Mouse (Mus musculus): ENCODE measurements around the gene Arcn1. TPM values are rescaled to one million over a fixed set of nuclear protein-coding genes. Genes with fewer than 3 reads are reported as not detected.
A peak's percentile ranks its signal among the peaks of the same experiment; 100 is the strongest.
"Not testable (repeated sequence)": the region's sequence is repeated elsewhere in the genome, so short reads cannot be mapped to it uniquely, and the experiment has no call there.

Arcn1 gene
- 111 and 116 TPM in 2 replicates for polyA plus RNA-seq (2015; fragmentation: Nextera tagmentation; extraction: Ambion mirVana)

DNA sequence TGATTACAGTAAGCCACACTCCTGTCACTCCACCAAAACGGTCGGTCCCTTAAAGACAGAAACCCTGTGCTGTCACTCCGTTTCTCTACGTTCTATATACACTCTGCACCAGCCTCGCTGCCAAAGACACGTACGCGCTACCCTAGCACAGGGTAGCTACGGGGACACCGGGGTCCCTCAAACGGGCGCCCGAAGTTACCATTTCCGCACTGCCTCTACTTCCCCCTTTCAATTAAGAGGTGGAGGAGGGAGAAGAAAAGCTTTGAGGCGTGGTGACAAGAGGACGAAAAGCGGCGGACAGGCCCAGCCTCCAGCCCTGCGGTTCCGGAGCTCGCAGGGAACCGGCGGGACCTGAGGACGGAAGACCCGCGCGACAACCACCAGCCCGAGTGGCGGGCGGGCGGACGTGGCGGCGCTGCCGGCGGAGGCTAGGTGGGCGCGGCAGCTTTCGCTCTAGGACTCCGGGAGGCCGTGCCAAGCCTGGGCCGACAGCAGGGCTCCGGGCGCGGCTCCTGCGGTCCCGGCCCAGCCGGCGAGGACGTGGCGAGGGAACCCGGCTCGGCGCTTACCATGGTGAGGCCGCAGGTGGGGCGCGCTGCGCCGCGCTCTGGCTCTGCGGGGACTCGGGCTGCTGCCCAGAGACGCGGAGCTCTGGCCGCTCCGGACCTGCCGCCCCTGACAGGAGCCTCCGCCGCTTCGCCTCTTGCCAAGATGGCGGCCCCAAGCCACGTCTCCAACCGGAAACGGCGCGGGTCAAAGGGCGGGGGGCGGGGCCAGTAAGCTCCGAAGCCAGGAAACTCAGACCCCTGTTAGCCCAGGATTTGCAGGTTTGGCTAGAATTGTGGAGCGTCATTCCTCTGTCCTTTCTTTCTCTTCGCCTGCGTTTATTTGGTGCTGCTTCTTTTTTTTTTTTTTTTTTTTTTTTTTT lies at the start of gene Arcn1, which contains the start of gene Ift46:
TSS of gene Arcn1 (minus strand) at position 745 of the 928 bp plus-strand sequence.
TSS of gene Ift46 (plus strand) at position 808 of the 928 bp plus-strand sequence.
- peak; percentile 89 for DNase-seq (ENCODE audit: low spot score)

- DNase-seq (ENCODE audit: low spot score), result no peak
Measured at GRCm38 (mm10) chr9:44814179-44814578, 46.5 kb upstream of the Arcn1 start.

DNA sequence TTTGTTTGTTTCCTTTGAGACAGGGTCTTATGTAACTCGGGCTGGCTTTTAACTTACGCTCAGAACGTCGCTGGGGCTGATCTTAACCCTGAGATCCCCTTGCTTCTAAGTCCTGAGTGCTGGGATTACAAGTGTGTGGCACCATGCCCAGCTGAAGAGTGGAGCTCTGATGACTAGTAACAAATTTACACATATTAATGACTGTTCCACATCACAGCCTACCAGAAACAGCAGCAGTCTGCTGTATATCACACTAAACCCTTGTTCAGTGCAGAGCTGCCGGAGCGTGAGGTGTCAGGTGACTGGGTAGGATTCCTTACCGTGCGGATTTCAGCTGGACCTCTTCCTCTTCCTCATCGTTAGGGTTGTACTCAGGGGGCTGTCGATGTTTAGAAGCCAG lies 42.7 kb upstream of the Arcn1 start:
- no peak for DNase-seq (ENCODE audit: low spot score)

GRCm38 (mm10) chr9:44807778-44808177 lies 40.1 kb upstream of the Arcn1 start:
- no peak for DNase-seq (ENCODE audit: low spot score)

DNA sequence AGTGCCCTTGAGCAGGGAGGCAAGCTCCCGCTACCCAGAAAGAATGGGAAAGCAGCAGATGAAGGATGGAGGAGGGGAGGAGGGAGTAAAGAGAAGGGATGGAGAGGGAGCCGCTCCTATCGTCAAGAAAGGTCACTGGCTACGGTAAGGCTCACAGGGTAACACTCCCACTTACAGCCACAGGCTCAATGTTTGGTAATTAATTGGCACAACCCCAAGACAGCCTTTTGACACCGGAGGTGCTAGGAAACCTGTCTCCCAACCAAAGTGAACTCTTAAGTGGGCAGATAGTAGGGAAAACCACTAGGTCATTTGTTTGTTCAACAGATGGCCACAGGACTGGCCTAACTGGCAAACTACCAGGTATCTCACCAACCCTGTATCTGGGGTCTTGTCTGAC lies 39.5 kb upstream of the Arcn1 start:
- no peak for DNase-seq (ENCODE audit: low spot score)

GRCm38 (mm10) chr9:44805536-44805935 lies 37.9 kb upstream of the Arcn1 start:
- DNase-seq (ENCODE audit: low spot score), result no peak

DNA sequence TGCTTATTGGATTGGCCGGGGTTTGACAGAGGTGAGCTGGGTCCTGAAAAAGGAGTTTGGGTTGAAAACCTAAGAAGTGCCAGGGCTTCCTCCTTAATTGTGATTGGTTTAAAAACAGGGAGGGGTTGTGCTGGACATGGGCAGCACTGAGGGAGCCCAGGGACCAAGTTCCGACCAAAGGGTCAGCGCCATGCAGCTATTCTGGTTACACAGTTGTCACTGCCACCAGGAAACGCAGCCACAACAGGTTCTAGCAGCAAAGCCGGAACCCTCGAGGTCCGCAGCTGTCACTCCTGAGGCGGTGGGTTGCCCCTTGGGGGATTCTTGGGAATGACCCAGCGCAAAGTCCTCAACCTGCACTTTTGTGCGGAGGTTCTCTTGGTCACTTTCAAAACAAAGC lies 37.0 kb upstream of the Arcn1 start:
- no peak for DNase-seq (ENCODE audit: low spot score)

- DNase-seq (ENCODE audit: low spot score), result no peak
Measured at GRCm38 (mm10) chr9:44802808-44803450, 35.3 kb upstream of the Arcn1 start, which contains the start of gene Ttc36. TSS of gene Ttc36 (minus strand) at chr9:44803072.

GRCm38 (mm10) chr9:44801669-44802068 lies 34.0 kb upstream of the Arcn1 start:
- no peak for DNase-seq (ENCODE audit: low spot score)

DNA sequence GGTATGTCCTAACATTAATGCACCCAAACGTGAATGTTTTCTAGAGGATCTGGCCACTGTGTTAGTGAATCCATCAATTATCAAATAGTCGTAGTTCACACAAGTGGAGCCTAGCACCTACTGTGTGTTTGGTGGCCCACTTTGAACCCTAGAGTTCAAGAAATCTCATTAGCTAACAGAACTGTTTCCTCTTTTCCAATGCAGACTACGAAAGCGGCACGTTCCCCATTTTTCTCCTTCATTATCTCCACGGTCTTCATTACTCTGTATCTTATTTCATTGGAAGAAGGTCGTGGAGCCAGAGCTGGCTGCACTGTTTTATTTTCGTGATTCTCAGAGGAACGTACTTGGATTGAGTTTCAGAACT lies 32.3 kb upstream of the Arcn1 start:
- DNase-seq (ENCODE audit: low spot score), result no peak

DNA sequence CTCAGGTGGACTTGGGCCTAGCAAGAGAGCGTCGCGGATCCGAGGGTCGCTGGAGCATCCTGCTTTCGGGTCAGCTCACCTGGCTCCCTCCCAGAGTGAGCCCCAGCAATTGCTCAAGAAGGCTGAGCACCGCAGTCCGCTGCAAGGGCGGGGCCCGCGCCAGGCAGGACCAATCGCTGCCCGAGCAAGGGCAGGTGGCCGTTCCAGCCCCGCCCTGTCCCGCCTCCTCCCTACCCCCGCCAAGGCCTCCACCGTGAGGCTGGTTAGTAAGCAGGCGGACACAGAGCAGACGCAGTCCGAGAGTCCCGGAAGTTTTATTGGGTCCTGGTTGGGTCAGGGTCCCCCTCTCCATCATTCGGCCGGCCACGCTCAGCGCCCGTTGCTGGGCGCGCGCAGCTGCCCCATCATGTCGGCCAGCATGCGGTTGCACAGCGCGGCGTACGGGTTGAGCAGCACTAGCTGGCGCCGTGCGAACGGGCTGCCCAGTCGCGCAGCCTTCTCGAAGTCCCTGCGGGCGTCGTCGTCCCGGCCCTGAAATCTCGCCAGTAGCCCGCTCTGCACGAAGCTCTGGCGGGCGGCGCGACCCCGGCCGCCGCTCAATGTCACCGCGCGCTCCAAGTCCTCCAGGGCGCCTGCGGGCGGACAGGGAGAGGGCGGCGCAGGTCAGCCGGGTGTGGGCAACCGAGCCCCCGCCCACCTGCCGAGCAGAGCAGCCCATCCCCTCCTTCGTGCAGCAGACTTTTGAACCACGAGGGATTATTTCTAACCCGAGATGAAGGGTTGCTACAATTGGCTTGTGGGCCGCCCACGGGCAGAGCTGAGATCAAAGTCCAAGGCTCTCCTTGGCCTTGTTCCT lies 31.7 kb upstream of the Arcn1 start, which contains the start of gene Tmem25:
TSS of gene Tmem25 (minus strand) at position 206 of the 856 bp plus-strand sequence.
- DNase-seq (ENCODE audit: low spot score), result peak; percentile 47

GRCm38 (mm10) chr9:44798298-44798697 lies 30.7 kb upstream of the Arcn1 start:
- no peak for DNase-seq (ENCODE audit: low spot score)

GRCm38 (mm10) chr9:44792842-44793241 lies 25.2 kb upstream of the Arcn1 start:
- no peak for DNase-seq (ENCODE audit: low spot score)

GRCm38 (mm10) chr9:44772750-44773651 lies 5.4 kb upstream of the Arcn1 start:
- DNase-seq (ENCODE audit: low spot score), result peak; percentile 96

GRCm38 (mm10) chr9:44772392-44772749 lies 4.7 kb upstream of the Arcn1 start:
- no peak for DNase-seq (ENCODE audit: low spot score)

- DNase-seq (ENCODE audit: low spot score), result no peak
Measured at GRCm38 (mm10) chr9:44771376-44771775, 3.7 kb upstream of the Arcn1 start.

- DNase-seq (ENCODE audit: low spot score), result not testable (repeated sequence)
Measured at GRCm38 (mm10) chr9:44768029-44768394, 367 bp upstream of the Arcn1 start.

DNA sequence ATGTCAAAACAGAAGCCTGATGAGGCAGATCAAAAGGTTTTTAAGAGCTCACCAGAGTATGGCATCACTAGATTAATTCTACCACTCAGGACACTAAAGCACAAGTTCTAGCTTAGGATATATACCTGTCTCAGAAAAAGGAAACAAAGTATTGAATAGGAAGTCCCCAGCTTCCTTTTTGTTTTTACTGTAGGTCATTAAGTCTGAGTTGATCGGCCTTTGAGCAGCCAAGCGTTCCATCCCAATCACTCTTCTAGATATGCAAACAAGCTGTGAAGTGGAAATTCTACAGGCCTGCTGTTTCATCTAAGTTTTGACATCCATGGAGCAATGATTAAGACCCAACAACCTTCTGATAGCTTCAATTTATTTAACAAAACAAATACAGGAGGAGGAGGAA lies 6.8 kb downstream of the Arcn1 start:
- DNase-seq (ENCODE audit: low spot score), result no peak

- DNase-seq (ENCODE audit: low spot score), result no peak
Measured at GRCm38 (mm10) chr9:44748473-44748872, 19.2 kb downstream of the Arcn1 start.

DNA sequence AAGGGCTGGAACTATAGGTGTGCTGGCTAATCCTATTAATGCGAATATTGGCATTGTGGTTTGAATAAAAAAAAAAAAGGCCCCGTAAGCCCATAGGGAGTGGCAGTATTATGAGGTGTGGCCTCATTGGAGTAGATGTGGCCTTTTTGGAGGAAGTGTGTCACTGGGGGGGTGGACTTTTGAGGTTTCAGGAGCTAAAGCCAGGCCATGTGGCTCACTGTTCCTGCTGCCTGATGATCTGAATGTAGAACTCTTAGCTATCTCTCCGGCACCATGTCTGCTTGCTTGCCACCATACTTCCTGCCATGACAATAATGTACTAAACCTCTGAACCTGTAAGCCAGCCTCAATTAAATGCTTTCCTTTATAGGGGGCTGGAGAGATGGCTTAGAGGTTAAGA lies 20.3 kb downstream of the Arcn1 start:
- no peak for DNase-seq (ENCODE audit: low spot score)
